Mouse (Mus musculus): ENCODE data around the gene Rfx8. TPM values are rescaled to one million over a fixed set of nuclear protein-coding genes. Genes with fewer than 3 reads are reported as not detected.

Gene Rfx8
- polyA plus RNA-seq, 1 experiment, result 37.8 TPM

- no peak overlapping the region for H3K4me3 ChIP-seq (ENCODE audit: control insufficient read depth, low read depth, low read length)
- no peaks in the 10 kb centered on the region for H3K36me3 ChIP-seq (ENCODE audit: control insufficient read depth, insufficient read depth, low read length)
- H3K4me1 ChIP-seq (ENCODE audit: control insufficient read depth, insufficient read depth, low read length), result peaks cover 5% of the 10 kb centered on the region
- TF ChIP-seq CTCF (IDR thresholded peaks at IDR 0.05; ENCODE audit: control insufficient read depth, insufficient read depth, insufficient replicate concordance, low read depth, low read length) (no peak), POLR2A (IDR thresholded peaks at IDR 0.05; ENCODE audit: control insufficient read depth, low read depth, low read length) (no peak)
- no peaks in the 10 kb centered on the region for H3K27me3 ChIP-seq (ENCODE audit: control insufficient read depth, insufficient read depth, low read length)
- H3K27ac ChIP-seq (ENCODE audit: control insufficient read depth, insufficient read depth, low read depth, low read length), result no peak overlapping the region
These were observed 12.0 kb downstream of the Rfx8 start for GRCm38 (mm10) chr1:39708778-39709177.

GRCm38 (mm10) chr1:39702216-39703046, 18.4 kb downstream of the Rfx8 start:
- H3K4me1 ChIP-seq (ENCODE audit: control insufficient read depth, insufficient read depth, low read length), result no peaks in the 10 kb centered on the region; the same call in 1 of the 2 replicates
- TF ChIP-seq POLR2A (IDR thresholded peaks at IDR 0.05; ENCODE audit: control insufficient read depth, low read depth, low read length) (no peak), CTCF (IDR thresholded peaks at IDR 0.05; ENCODE audit: control insufficient read depth, insufficient read depth, insufficient replicate concordance, low read depth, low read length) (no peak)
- no peak overlapping the region for H3K4me3 ChIP-seq (ENCODE audit: control insufficient read depth, low read depth, low read length)
- no peaks in the 10 kb centered on the region for H3K36me3 ChIP-seq (ENCODE audit: control insufficient read depth, insufficient read depth, low read length)
- H3K27me3 ChIP-seq (ENCODE audit: control insufficient read depth, insufficient read depth, low read length), result no peaks in the 10 kb centered on the region
- H3K27ac ChIP-seq (ENCODE audit: control insufficient read depth, insufficient read depth, low read depth, low read length), result no peak overlapping the region

- Histone ChIP-seq H3K27ac (ENCODE audit: control insufficient read depth, insufficient read depth, low read depth, low read length) (no peak overlapping the region), H3K36me3 (ENCODE audit: control insufficient read depth, insufficient read depth, low read length) (no peaks in the 10 kb centered on the region), H3K4me3 (ENCODE audit: control insufficient read depth, low read depth, low read length) (no peak overlapping the region), H3K4me1 (ENCODE audit: control insufficient read depth, insufficient read depth, low read length) (no peaks in the 10 kb centered on the region; the same call in 1 of the 2 replicates), H3K27me3 (ENCODE audit: control insufficient read depth, insufficient read depth, low read length) (no peaks in the 10 kb centered on the region)
- TF ChIP-seq CTCF (IDR thresholded peaks at IDR 0.05; ENCODE audit: control insufficient read depth, insufficient read depth, insufficient replicate concordance, low read depth, low read length), result no peak
- no peak for TF ChIP-seq POLR2A (IDR thresholded peaks at IDR 0.05; ENCODE audit: control insufficient read depth, low read depth, low read length)
These were observed 19.6 kb downstream of the Rfx8 start for GRCm38 (mm10) chr1:39701274-39701602.

GRCm38 (mm10) chr1:39700599-39701273, 20.1 kb downstream of the Rfx8 start:
- Histone ChIP-seq H3K36me3 (ENCODE audit: control insufficient read depth, insufficient read depth, low read length) (no peaks in the 10 kb centered on the region), H3K27me3 (ENCODE audit: control insufficient read depth, insufficient read depth, low read length) (no peaks in the 10 kb centered on the region), H3K27ac (ENCODE audit: control insufficient read depth, insufficient read depth, low read depth, low read length) (no peak overlapping the region), H3K4me1 (ENCODE audit: control insufficient read depth, insufficient read depth, low read length) (no peaks in the 10 kb centered on the region; the same call in 1 of the 2 replicates), H3K4me3 (ENCODE audit: control insufficient read depth, low read depth, low read length) (no peak overlapping the region)
- TF ChIP-seq CTCF (IDR thresholded peaks at IDR 0.05; ENCODE audit: control insufficient read depth, insufficient read depth, insufficient replicate concordance, low read depth, low read length) (no peak), POLR2A (IDR thresholded peaks at IDR 0.05; ENCODE audit: control insufficient read depth, low read depth, low read length) (no peak)

- Histone ChIP-seq H3K27ac (ENCODE audit: control insufficient read depth, insufficient read depth, low read depth, low read length) (peak overlapping the region; percentile 47; the same call in 1 of the 2 replicates), H3K36me3 (ENCODE audit: control insufficient read depth, insufficient read depth, low read length) (no peaks in the 10 kb centered on the region), H3K4me1 (ENCODE audit: control insufficient read depth, insufficient read depth, low read length) (peaks cover 2% of the 10 kb centered on the region; the same call in 1 of the 2 replicates), H3K27me3 (ENCODE audit: control insufficient read depth, insufficient read depth, low read length) (no peaks in the 10 kb centered on the region), H3K4me3 (ENCODE audit: control insufficient read depth, low read depth, low read length) (no peak overlapping the region)
- no peak for TF ChIP-seq POLR2A (IDR thresholded peaks at IDR 0.05; ENCODE audit: control insufficient read depth, low read depth, low read length)
- no peak for TF ChIP-seq CTCF (IDR thresholded peaks at IDR 0.05; ENCODE audit: control insufficient read depth, insufficient read depth, insufficient replicate concordance, low read depth, low read length)
These were observed 22.3 kb downstream of the Rfx8 start for GRCm38 (mm10) chr1:39698456-39698855.

GRCm38 (mm10) chr1:39695198-39695597, 25.6 kb downstream of the Rfx8 start:
- H3K4me3 ChIP-seq (ENCODE audit: control insufficient read depth, low read depth, low read length), result no peak overlapping the region
- no peaks in the 10 kb centered on the region for H3K36me3 ChIP-seq (ENCODE audit: control insufficient read depth, insufficient read depth, low read length)
- H3K27me3 ChIP-seq (ENCODE audit: control insufficient read depth, insufficient read depth, low read length), result no peaks in the 10 kb centered on the region
- H3K4me1 ChIP-seq (ENCODE audit: control insufficient read depth, insufficient read depth, low read length), result peaks cover 2% of the 10 kb centered on the region; the same call in 1 of the 2 replicates
- TF ChIP-seq POLR2A (IDR thresholded peaks at IDR 0.05; ENCODE audit: control insufficient read depth, low read depth, low read length), result no peak
- TF ChIP-seq CTCF (IDR thresholded peaks at IDR 0.05; ENCODE audit: control insufficient read depth, insufficient read depth, insufficient replicate concordance, low read depth, low read length), result no peak
- H3K27ac ChIP-seq (ENCODE audit: control insufficient read depth, insufficient read depth, low read depth, low read length), result no peak overlapping the region

- H3K27ac ChIP-seq (ENCODE audit: control insufficient read depth, insufficient read depth, low read depth, low read length), result no peak overlapping the region
- H3K4me3 ChIP-seq (ENCODE audit: control insufficient read depth, low read depth, low read length), result no peak overlapping the region
- peaks cover 2% of the 10 kb centered on the region; the same call in 1 of the 2 replicates for H3K4me1 ChIP-seq (ENCODE audit: control insufficient read depth, insufficient read depth, low read length)
- H3K36me3 ChIP-seq (ENCODE audit: control insufficient read depth, insufficient read depth, low read length), result no peaks in the 10 kb centered on the region
- H3K27me3 ChIP-seq (ENCODE audit: control insufficient read depth, insufficient read depth, low read length), result no peaks in the 10 kb centered on the region
- no peak for TF ChIP-seq CTCF (IDR thresholded peaks at IDR 0.05; ENCODE audit: control insufficient read depth, insufficient read depth, insufficient replicate concordance, low read depth, low read length)
- TF ChIP-seq POLR2A (IDR thresholded peaks at IDR 0.05; ENCODE audit: control insufficient read depth, low read depth, low read length), result no peak
These were observed 26.0 kb downstream of the Rfx8 start for GRCm38 (mm10) chr1:39694756-39695155.

Measured in testis, adult 2 months (tissue).